Mouse (Mus musculus) fibroblast of lung, adult 2 months (primary cell): Measurements from ENCODE around the gene Rho.

Experiments used
- DNase-seq: peaks from one replicate; pipeline ENCODE4 v3.0.0-alpha.2; 2011; ENCODE audit warnings: low read depth

Gene Rho

GRCm38 (mm10) chr6:115931639-115932038 is at the start of gene Rho:
TSS of gene Rho (plus strand) at chr6:115931748.
- DNase-seq, result no peak

- no peak for DNase-seq
Observed at GRCm38 (mm10) chr6:115884018-115884417, 47.5 kb upstream of the Rho start.

- no peak for DNase-seq
Observed at GRCm38 (mm10) chr6:115886894-115887293, 44.7 kb upstream of the Rho start.

- DNase-seq, result no peak
Observed at GRCm38 (mm10) chr6:115888296-115888695, 43.3 kb upstream of the Rho start.

GRCm38 (mm10) chr6:115890601-115891000 is 40.9 kb upstream of the Rho start:
- no peak for DNase-seq

- no peak for DNase-seq
Observed at GRCm38 (mm10) chr6:115891061-115891460, 40.5 kb upstream of the Rho start.

GRCm38 (mm10) chr6:115891497-115892061 is 40.0 kb upstream of the Rho start:
- DNase-seq, result peak; percentile 61

- DNase-seq, result no peak
Observed at GRCm38 (mm10) chr6:115892363-115892762, 39.2 kb upstream of the Rho start.

- peak; percentile 49 for DNase-seq
Observed at GRCm38 (mm10) chr6:115896346-115896745, 35.2 kb upstream of the Rho start.

- peak; percentile 97 for DNase-seq
Observed at GRCm38 (mm10) chr6:115897117-115897516, 34.4 kb upstream of the Rho start.

- DNase-seq, result no peak
Observed at GRCm38 (mm10) chr6:115897926-115898520, 33.5 kb upstream of the Rho start.

GRCm38 (mm10) chr6:115901062-115901461 is 30.5 kb upstream of the Rho start:
- peak; percentile 88 for DNase-seq

GRCm38 (mm10) chr6:115901489-115901931 is 30.0 kb upstream of the Rho start:
- peak; percentile 44 for DNase-seq

GRCm38 (mm10) chr6:115902545-115902944 is 29.0 kb upstream of the Rho start:
- no peak for DNase-seq

- DNase-seq, result no peak
Observed at GRCm38 (mm10) chr6:115905568-115905967, 26.0 kb upstream of the Rho start.

- no peak for DNase-seq
Observed at GRCm38 (mm10) chr6:115906455-115906854, 25.1 kb upstream of the Rho start.

- no peak for DNase-seq
Observed at GRCm38 (mm10) chr6:115906871-115907270, 24.7 kb upstream of the Rho start.

GRCm38 (mm10) chr6:115908421-115908982 is 23.0 kb upstream of the Rho start:
- no peak for DNase-seq

GRCm38 (mm10) chr6:115909052-115909451 is 22.5 kb upstream of the Rho start:
- DNase-seq, result no peak

- no peak for DNase-seq
Observed at GRCm38 (mm10) chr6:115909940-115910339, 21.6 kb upstream of the Rho start.

- DNase-seq, result no peak
Observed at GRCm38 (mm10) chr6:115911763-115912162, 19.8 kb upstream of the Rho start.

GRCm38 (mm10) chr6:115913482-115913881 is 18.1 kb upstream of the Rho start:
- DNase-seq, result no peak

- no peak for DNase-seq
Observed at GRCm38 (mm10) chr6:115914511-115915202, 16.9 kb upstream of the Rho start.
